Mouse (Mus musculus): ENCODE results near the gene Mocs2. TPM values are rescaled to one million over a fixed set of nuclear protein-coding genes. Genes with fewer than 3 reads are reported as not detected.
A peak's percentile ranks its signal among the peaks of the same experiment; 100 is the strongest.

The Mocs2 gene
- total and polyA plus RNA-seq, 3 experiments = 37.4 to 59.2 TPM; not detected in 1

- H3K79me2 ChIP-seq (ENCODE audit: control insufficient read depth, insufficient read depth, low read length, poor library complexity) = no peaks in the 10 kb centered on the region
- no peaks in the 10 kb centered on the region for H3K4me1 ChIP-seq (ENCODE audit: control insufficient read depth in 1 of 2, insufficient read depth in 2 of 2, low read length in 2 of 2)
- no peaks in the 10 kb centered on the region for H3K27me3 ChIP-seq (ENCODE audit: control insufficient read depth in 1 of 2, insufficient read depth in 2 of 2, low read length in 2 of 2)
- no peak overlapping the region for H3K9ac ChIP-seq (ENCODE audit: control insufficient read depth, low read depth, low read length, poor library complexity, severe bottlenecking)
- H3K4me3 ChIP-seq (ENCODE audit: control insufficient read depth in 1 of 2, insufficient read depth in 1 of 2, low read depth in 2 of 2, low read length in 2 of 2) = no peak overlapping the region
- H3K9me3 ChIP-seq (replicated peaks; ENCODE audit: insufficient read depth, low read length) = no peaks in the 10 kb centered on the region
- no peak for TF ChIP-seq E2F4 (IDR thresholded peaks at IDR 0.05; ENCODE audit: borderline replicate concordance, low read depth, low read length)
- TF ChIP-seq MYB (IDR thresholded peaks at IDR 0.05; ENCODE audit: low read depth, low read length) = no peak
- no peak for TF ChIP-seq ZNF384 (IDR thresholded peaks at IDR 0.05; ENCODE audit: low read depth, low read length)
- TF ChIP-seq MXI1 (IDR thresholded peaks at IDR 0.05; ENCODE audit: low read depth, low read length) = no peak
- TF ChIP-seq SMC3 (IDR thresholded peaks at IDR 0.05; ENCODE audit: low read depth, low read length) = no peak
- TF ChIP-seq HCFC1 (IDR thresholded peaks at IDR 0.05; ENCODE audit: low read depth, low read length) = no peak
- TF ChIP-seq UBTF (IDR thresholded peaks at IDR 0.05; ENCODE audit: borderline replicate concordance, insufficient read depth, low read depth, low read length) = no peak
- TF ChIP-seq GATA1 (IDR thresholded peaks at IDR 0.05; ENCODE audit: low read depth, low read length) = no peak
- TF ChIP-seq RAD21 (IDR thresholded peaks at IDR 0.05; ENCODE audit: low read depth, low read length) = no peak
- no peak for TF ChIP-seq EP300 (IDR thresholded peaks at IDR 0.05; ENCODE audit: low read depth in 1 of 2, low read length in 2 of 2)
- no peak for TF ChIP-seq NRF1 (IDR thresholded peaks at IDR 0.05; ENCODE audit: insufficient read depth, low read depth, low read length, poor library complexity, severe bottlenecking)
- TF ChIP-seq BHLHE40 (IDR thresholded peaks at IDR 0.05; ENCODE audit: borderline replicate concordance, low read depth, low read length) = no peak
- no peak for TF ChIP-seq CTCF (IDR thresholded peaks at IDR 0.05 in 2 of 3, conservative IDR thresholded peaks at IDR 0.05 in 1 of 3; ENCODE audit: control insufficient read depth in 1 of 3, insufficient read depth in 1 of 3, low read depth in 2 of 3, low read length in 3 of 3, poor library complexity in 1 of 3, severe bottlenecking in 1 of 3)
- TF ChIP-seq ETS1 (IDR thresholded peaks at IDR 0.05; ENCODE audit: low read depth, low read length) = no peak
- TF ChIP-seq POLR2AphosphoS2 (IDR thresholded peaks at IDR 0.05; ENCODE audit: low read length) = no peak
- TF ChIP-seq MAZ (IDR thresholded peaks at IDR 0.05; ENCODE audit: low read depth, low read length) = no peak
- TF ChIP-seq TAL1 (IDR thresholded peaks at IDR 0.05; ENCODE audit: low read length) = no peak
- TF ChIP-seq RCOR1 (IDR thresholded peaks at IDR 0.05; ENCODE audit: low read depth, low read length) = no peak
- no peak for TF ChIP-seq ELF1 (IDR thresholded peaks at IDR 0.05; ENCODE audit: low read depth, low read length)
- no peak overlapping the region for H3K27ac ChIP-seq (ENCODE audit: control insufficient read depth, low read depth, low read length)
- no peaks in the 10 kb centered on the region for H3K36me3 ChIP-seq (ENCODE audit: control insufficient read depth in 1 of 2, insufficient read depth in 2 of 2, low read length in 2 of 2)
- no peak for DNase-seq (ENCODE audit: low read depth, low spot score)
Measured at GRCm38 (mm10) chr13:114809624-114810210, 8.3 kb upstream of the Mocs2 start.

- no peak for DNase-seq (ENCODE audit: low read depth, low spot score)
- Histone ChIP-seq H3K27ac (ENCODE audit: control insufficient read depth, low read depth, low read length) (no peak overlapping the region), H3K27me3 (ENCODE audit: control insufficient read depth in 1 of 2, insufficient read depth in 2 of 2, low read length in 2 of 2) (no peaks in the 10 kb centered on the region), H3K79me2 (ENCODE audit: control insufficient read depth, insufficient read depth, low read length, poor library complexity) (peaks cover 6% of the 10 kb centered on the region), H3K36me3 (ENCODE audit: control insufficient read depth in 1 of 2, insufficient read depth in 2 of 2, low read length in 2 of 2) (peaks cover 0 to 5% of the 10 kb centered on the region in 2 experiments; a peak in 2 of 4 replicates), H3K4me1 (ENCODE audit: control insufficient read depth in 1 of 2, insufficient read depth in 2 of 2, low read length in 2 of 2) (peaks cover 0 to 7% of the 10 kb centered on the region in 2 experiments; a peak in 2 of 4 replicates), H3K9ac (ENCODE audit: control insufficient read depth, low read depth, low read length, poor library complexity, severe bottlenecking) (peak overlapping the region; percentile 70), H3K4me3 (ENCODE audit: control insufficient read depth in 1 of 2, insufficient read depth in 1 of 2, low read depth in 2 of 2, low read length in 2 of 2) (peak overlapping the region; percentile 90 to 95), H3K9me3 (replicated peaks; ENCODE audit: insufficient read depth, low read length) (no peaks in the 10 kb centered on the region)
- no peak for TF ChIP-seq RAD21 (IDR thresholded peaks at IDR 0.05; ENCODE audit: low read depth, low read length)
- peak; percentile 7; the same call in 1 of the 2 replicates for TF ChIP-seq NRF1 (IDR thresholded peaks at IDR 0.05; ENCODE audit: insufficient read depth, low read depth, low read length, poor library complexity, severe bottlenecking)
- TF ChIP-seq USF2 (IDR thresholded peaks at IDR 0.05; ENCODE audit: borderline replicate concordance in 1 of 2, insufficient read depth in 1 of 2, low read depth in 1 of 2, low read length in 2 of 2) = no peak
- no peak for TF ChIP-seq ELF1 (IDR thresholded peaks at IDR 0.05; ENCODE audit: low read depth, low read length)
- TF ChIP-seq GATA1 (IDR thresholded peaks at IDR 0.05; ENCODE audit: low read depth, low read length) = no peak
- TF ChIP-seq GABPA (IDR thresholded peaks at IDR 0.05; ENCODE audit: low read depth, low read length) = no peak
Measured at GRCm38 (mm10) chr13:114818513-114818912, 477 bp downstream of the Mocs2 start.

Measured in MEL (cell line).